Mouse (Mus musculus): Measurements from ENCODE around the gene Eri3.

- TF ChIP-seq CTCF (IDR thresholded peaks at IDR 0.05) = no peak
- no peak for TF ChIP-seq POLR2A (IDR thresholded peaks at IDR 0.05; ENCODE audit: insufficient read depth, low read depth, low read length)
- no peak for TF ChIP-seq EP300 (IDR thresholded peaks at IDR 0.05; ENCODE audit: insufficient read depth, low read depth, low read length)
Measured at GRCm38 (mm10) chr4:117682463-117682862, 132.3 kb downstream of the Eri3 start.

Data from heart, adult 2 months (tissue).